Mouse (Mus musculus) left cerebral cortex, adult 11 months (tissue): ENCODE results near the gene Adamts15.

Source experiments
- DNase-seq: peaks from one replicate; pipeline ENCODE4 v3.0.0; 2022; ENCODE audit warnings: low spot score

Gene Adamts15

DNA sequence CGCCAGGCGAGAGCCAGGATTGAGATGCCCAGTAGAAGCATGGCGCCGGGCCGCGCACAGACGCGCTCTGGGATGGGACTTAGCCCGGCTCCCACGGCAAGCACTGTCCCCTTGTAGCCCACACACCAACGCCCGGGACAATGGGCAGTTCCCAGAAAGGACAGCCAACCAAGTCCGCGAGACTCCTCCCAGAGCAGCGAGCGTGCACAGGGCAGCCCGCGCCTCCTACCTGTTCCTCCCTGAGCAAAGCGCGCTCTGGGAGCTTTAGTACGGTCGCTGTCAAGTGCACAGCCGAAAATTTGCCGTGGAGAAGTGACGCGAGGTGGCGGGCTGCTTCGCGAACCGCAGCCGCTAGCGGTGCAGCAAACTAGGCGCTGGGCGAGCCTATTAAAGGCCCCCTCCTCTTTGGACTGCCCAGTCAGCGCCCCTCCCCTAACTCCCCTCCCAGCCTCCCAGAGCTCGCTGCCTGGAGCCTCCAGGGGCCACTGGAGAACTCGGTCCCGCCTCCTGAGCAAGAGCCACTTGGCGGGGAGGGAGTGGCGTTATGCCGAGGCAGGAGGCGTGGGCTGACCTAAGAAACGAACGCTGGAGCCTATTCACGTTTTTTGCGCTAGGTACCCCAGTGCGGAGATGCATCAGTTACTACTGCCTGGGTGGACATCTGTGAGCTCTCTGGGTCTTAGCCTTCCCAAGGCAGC is at the start of gene Adamts15:
Gene Adamts15 (minus strand): TSS at position 256 of the 698 bp plus-strand sequence.
- DNase-seq, result no peak

DNA sequence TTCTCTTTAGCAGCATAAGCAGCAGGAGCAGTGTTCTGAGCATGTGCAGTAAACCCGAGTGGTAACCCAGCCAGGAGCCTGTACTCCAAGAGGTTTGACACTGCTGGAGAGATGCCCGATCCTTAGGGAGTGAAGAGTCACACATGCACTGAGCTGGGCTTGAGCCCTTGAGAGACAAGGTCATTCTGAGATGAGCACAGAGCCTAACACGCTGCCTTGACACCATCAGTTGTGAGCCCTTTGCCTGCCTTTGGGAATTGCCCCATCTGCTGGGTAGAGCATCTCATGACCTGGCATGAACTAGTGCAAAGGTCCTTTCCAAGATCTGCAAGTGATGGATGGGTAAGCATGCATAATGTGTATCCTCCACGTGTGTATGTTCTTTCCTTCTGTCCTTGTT is 49.7 kb upstream of the Adamts15 start:
- DNase-seq, result no peak

DNA sequence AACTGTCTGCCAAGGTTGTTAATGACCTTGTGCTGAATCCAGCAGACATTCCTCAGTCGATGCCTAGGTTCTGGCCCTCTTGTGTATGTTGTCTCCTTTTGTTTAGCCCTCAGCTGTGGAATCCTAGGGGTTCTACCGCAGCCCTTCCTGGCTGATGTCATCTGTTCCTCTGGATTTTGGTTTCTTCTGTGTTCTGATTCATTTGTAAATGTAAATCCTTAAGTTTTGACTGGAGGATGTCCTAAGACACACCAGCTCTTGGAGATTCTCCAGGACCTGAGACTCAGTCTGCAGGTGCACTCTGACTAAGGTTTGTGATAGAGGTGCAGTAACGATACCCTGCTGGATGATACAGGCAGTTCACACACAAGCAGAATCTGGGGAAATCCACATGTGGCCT is 47.7 kb upstream of the Adamts15 start:
- DNase-seq, result no peak

DNA sequence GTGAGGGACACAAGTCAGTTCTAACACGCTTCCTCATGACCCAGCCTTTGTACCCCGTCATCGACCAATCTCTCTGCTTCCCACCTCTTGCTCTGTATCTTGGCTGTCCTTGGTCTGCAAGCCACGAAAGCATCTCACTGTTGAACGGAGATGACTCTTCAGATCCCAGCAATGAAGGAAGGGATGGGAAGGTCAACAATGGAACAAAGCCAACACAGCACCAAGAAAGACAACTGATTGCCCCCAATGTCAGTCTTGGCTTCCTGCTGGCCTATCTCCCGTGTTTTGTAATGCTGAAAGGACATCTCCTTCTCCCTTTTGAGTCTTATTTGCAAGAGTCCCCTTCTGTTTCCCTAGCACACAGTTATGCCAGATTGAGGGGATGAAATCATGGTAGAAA is 45.9 kb upstream of the Adamts15 start:
- no peak for DNase-seq

DNA sequence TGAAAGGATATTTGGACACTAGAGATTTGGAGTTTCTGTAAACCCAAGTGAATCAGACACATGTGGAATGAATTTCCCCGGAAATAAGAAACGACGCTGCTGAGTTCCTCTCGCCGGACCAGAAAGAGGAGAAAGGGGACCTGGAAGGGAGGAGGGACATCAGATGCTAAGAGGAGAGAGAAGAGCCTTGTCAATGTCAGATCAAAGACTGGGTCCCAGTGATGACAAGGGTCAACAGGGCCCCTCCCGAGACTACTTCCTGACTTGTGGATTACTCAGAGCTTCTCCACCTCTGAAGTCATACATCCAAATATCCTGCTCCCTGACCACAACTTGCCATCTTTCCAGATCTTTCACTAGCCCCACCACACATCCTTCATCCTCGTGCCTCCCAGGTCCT is 44.6 kb upstream of the Adamts15 start:
- DNase-seq, result no peak

DNA sequence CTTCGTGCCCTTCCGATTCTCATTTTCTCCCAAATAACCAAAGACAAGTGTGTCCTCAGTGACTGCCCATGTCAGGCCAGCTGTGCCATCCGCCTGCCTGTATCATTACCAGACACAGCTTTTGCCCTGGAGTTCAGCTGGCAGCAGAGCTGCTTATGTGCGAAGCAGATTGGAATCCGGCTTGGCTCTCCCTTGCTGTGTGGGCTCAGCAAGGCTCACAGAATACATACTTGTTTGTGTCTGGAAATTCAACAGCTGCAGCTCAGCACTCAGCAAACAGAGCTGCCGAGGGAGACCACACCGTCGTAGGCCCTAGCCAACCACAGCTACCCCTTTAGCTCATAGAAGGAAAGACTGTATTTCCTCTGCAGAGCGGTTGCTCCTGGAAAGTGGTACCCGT is 42.4 kb upstream of the Adamts15 start:
- DNase-seq, result no peak

DNA sequence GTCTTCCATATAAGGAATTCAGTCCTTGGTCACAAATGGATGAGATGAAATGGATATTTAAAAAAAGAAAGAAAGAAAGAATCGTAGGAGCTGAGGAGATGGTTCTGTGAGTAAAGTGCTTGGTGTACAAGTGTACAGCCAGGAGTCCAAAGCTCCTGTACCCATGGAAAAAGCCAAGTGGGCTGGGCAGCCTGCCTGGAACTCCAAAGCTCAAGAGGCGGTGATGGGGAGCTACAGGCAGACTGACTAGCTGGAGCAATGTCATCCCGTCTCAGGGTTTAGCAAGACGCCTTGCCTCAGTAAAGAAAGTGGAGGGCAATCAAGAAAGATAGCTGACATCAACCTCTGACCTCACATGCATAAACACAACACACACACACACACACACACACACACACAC is 41.5 kb upstream of the Adamts15 start:
- DNase-seq, result no peak

DNA sequence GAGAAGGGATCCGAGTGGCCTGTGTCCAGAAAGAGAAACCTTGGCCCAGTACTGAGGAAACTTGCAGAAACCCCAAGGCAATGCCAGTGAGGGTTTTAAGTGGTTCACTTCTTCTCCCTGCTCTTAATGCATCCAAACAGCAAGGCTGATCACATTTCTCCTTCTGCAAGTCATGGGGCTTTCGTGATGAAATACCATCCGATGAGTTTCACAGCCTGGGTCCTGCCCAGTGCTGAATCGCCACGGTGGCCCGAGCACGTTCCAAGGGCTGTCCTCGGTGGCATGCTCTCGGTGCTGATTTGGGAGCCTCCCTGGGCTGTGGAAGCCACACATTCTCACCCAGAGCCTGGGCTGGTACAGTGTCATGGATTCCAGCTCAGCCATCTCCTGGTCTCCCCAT is 33.0 kb upstream of the Adamts15 start:
- DNase-seq, result no peak

DNA sequence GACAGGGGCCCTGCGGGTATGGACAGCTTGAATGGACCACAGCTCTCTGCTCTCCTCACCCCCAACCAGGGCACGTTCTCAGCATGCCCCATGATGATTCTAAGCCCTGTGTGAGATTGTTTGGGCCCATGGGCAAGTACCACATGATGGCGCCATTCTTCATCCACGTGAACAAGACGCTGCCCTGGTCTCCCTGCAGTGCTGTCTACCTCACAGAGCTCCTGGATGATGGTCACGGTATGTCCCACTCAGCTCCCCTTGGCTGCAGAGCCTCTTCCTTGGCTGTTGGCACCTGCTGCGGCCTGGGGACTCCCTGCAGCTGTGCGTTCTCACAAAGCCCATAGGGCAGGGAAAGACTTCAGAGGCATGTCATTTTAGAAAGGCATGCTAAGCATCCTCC is 31.0 kb upstream of the Adamts15 start:
- DNase-seq, result no peak

DNA sequence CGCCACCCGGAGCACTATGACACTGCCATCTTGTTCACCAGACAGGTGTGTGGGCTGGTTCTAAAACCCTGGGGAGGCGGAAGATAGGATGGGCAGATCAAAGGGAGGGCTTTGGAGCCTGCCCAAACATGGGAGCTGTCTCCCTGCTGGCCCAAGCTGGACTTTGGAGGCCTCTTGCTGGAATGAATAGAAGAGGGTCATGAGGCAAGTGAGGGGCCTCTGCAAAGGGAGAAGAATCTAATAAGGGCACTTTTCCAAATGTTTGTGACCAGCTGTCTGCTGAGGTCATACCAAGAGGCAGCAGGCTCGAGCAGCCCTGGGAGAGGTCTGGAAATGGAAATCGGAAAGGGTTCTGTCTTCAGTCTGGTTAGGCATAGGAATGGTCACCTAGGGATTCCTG is 29.2 kb upstream of the Adamts15 start:
- no peak for DNase-seq

DNA sequence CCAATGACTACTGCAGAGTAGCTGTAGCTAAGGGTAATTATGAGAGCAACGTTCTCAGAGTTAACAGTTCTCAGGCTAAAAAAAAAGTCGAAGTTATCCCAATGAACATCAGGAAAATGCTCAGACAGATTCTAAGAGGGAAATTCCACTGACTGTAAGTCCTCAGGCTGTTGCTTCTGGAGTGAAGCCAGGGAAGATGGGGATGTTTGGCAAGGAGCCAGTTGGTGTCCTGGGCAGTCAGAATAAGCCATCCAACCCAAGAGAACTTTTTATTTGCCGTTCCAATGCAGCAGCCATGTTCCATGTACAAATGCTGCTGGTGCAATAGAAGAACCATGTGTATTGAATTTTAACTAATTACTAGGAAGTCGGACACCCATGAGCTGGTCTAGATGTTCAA is 28.3 kb upstream of the Adamts15 start:
- no peak for DNase-seq

DNA sequence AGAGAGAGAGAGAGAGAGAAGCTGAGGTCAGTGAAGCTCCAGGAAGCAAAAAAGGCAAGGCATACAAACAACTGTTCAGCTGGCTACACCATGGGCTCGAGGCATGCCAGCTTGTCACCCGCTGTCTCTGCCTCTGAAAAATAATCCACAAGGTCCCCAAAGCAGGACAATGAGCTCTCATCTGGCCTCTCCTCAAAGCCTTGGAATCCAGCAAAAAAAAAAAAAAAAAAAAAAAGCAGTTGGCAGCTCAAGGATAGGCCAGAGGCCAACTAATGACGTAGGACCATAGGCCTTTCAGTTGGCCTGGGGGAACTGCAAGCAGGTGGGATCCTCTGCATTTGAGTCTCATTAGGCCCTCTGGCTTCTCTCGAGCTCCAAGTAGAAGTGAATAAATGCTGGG is 27.7 kb upstream of the Adamts15 start:
- no peak for DNase-seq

DNA sequence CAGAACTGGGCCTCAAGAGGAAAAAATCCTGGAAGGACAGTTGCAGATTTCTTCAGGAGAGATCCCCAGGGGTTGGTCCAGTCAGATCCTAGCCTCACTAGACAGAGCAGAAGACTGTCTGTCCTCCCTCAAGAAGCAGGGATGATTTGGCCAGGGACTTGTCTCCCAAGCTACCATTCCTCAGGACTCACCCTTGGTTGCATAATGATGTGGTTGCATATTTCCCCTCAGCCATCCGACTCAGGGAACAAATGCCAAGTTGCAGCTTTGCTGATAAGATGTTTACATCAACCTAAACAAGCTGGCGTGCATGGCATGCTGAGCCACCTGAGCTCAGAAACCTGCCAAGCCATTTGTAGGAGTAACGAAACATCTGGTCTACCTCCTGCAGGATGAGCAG is 27.2 kb upstream of the Adamts15 start:
- no peak for DNase-seq

DNA sequence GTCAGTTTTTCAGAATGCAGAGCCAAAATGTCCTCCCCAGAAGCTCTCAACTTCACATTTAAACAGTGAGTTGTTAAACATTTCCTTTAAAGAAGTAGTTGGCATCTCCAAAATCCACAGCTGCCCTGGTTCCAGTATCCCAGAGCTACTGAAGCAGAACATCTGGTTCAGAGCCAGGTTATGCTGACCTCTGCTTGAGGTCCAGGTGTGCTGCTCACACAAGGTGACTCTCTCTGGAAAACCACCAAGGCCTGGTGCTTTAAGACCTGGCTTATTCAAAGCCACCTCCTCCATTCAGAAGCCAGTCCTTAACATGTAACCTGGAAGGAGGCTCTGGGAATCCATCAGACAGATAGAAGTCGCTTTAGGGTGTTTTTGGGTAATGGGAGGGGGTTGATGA is 23.0 kb upstream of the Adamts15 start:
- DNase-seq, result no peak

DNA sequence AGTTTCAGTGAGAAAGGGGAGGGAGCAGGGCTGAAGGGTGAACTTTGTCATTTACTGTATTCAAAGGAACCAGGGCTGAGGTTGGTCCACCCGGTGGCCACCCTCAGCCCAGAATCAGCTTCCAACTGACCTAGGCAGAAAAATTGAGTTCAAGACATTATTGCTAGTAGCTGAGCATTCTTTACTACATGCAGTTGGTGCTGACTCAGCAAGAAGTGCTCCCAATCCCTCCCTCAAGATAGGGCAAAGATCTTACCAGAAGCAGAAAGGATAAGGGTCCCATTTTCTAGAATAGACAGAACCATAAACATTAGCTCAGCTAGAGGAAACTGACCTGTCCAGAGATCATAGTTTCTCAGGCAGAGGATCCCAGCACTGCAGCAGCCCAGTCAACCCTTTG is 22.0 kb upstream of the Adamts15 start:
- DNase-seq, result no peak

DNA sequence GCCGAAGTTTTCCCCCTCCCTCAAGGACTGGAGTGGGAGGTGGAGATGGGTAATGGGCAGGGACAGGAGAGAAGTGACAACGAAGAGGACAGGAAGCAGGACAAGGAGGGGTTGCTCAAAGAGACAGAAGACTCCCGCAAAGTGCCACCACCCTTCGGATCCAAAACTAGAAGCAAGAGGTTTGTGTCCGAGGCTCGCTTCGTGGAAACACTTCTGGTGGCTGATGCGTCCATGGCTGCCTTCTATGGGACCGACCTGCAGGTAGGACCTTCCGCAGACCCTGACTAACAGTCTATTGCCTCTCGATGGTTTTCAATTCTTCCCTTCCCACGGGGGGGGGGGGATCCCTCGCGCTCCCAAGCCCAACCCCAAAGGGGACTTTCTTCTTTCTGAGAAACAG is 21.1 kb upstream of the Adamts15 start:
- DNase-seq, result no peak

DNA sequence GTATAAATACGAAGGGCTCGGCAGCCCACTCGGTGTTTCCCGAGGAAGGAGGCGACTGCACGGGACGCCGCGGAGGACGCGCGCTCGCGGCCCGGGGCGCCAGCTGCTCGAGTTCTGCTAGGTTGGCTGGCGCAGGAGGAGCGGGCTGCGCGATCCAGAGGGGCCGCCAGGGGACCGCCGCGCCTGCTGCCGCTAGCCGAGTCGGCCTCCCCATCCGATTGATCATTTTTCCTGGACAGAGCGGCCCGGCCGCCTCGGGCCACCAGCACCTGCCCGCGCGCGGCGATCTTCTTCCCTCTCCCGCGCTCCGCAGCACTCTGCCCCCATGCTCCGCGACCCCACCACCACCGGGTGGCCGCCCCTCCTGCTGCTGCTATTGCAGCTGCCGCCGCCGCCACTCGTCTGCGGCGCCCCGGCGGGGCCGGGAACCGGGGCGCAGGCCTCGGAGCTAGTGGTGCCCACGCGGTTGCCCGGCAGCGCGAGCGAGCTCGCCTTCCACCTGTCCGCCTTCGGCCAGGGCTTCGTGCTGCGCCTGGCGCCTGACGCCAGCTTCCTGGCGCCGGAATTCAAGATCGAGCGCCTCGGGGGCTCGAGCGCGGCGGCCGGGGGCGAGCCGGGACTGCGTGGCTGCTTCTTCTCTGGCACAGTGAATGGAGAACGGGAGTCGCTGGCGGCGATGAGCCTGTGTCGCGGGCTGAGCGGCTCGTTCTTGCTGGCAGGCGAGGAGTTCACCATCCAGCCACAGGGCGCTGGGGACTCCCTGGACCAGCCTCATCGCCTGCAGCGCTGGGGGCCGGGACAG is 20.5 kb upstream of the Adamts15 start, which contains the start of gene Adamts8:
Gene Adamts8 (plus strand): TSS at position 51 of the 802 bp plus-strand sequence.
- DNase-seq, result no peak

DNA sequence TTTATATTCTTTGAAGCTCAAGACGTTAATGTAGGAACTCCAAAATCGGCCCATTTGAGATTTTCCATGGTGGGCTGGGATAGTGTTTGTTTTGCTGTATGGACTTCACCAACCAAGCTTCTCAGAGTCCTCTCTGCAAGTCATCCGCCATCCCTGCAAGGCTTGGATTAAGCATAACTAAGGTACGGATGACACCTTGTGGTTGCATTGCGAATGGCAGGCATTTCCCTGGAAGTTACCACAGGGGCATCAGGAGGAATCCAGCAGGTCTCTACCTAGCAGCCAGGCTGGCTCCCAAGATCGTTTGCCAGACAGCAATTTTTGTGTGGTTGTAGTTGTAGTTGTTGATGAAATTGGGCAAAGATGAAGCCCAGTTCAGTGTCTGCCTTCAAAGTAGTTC is 18.1 kb upstream of the Adamts15 start:
- peak; percentile 81 for DNase-seq

DNA sequence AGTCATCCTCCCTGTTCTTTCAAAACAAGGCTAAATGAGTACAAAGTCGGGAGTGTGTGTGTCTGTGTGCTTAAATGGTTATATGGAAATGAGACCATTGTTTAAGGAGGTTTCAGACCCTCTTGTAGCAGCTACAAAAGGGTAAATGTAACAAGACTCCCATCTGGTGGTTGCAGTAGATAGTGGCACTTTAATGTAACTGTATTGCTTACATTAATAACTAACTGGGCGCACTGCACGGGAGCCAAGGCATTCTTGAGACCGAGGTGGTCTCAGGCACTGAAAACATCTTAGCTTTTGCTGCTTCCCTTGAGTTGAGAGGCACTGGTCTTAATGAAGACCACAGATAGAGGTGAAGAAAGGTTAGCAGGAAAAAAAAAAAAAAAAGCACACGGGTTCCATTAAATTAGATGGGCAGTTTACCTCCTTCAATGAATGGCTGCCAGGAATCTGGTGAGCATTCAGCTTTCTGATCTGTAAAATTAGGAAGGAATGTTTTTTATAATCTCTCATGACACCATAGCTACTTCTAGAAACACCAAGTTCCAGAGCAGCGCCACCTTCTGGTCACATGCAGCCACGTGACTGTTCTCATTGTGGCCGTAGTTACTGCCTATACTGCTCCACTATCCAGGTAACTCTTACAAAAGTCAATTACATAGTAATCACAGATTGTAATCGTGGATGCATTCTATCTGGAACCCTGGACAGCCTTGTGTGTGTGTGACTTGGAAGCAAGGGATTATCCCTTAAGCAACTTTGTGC is 14.6 kb upstream of the Adamts15 start:
- DNase-seq, result no peak

DNA sequence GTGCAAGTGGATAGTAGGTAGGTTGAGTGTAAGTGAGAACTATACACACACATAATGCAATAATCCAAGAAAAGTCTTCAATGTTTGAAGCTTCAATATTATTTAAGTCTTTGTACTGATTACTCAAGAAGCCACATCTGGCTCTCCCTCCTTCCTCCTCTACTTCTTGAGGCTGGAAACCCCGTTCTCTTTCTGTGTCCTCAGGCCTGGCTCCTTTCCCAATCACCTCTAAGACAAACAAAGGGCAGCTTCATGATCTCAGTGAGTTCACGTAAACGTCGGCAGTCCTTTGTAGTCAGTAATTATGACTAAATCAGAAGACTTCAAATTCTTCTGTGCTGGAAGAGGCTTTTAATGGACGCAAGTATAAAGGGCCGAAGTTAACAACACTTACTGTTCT is 12.6 kb upstream of the Adamts15 start:
- DNase-seq, result no peak

DNA sequence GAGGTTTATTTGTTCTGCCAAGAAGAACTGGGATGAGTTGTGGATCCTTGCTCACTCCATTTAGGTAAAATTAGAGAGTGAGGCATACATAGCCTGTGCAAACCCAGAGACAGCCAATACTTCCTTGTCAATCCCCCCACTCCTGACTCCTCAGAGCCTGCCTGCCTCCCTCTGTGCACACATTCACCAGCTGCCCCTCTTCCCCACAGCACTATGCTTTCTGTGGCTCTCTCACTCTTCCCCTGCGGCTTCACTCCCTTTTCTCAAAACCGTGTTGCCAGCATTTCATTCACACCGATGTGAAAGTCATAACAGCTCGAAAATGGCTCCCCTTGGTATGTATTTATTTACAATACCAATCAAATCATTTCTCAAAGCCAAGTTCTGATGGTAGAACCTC is 10.1 kb upstream of the Adamts15 start:
- no peak for DNase-seq

DNA sequence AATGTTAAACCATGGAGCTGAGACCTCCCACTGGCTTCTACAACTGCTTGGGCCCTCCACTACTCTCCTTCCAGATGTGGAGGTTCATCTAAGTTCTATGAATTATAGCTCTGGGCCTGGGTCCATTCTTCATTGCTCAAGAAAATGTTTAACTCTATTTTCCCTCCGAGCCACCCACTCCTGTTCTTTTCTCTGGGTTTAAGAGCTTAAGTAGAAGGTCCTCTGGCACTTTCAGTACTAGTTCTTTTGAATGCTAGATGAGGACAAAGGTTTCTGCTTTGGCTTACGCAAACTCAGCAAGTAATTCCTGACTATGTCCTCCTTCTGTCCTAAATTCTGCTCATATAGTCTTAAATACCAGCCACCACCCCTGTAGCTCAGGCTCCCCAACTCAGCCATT is 6.5 kb upstream of the Adamts15 start:
- DNase-seq, result no peak
